Mouse (Mus musculus) lung, embryonic 16.5 days (tissue): ENCODE measurements around the gene Klhdc8a. TPM values are rescaled to one million over a fixed set of nuclear protein-coding genes. Genes with fewer than 3 reads are reported as not detected.

ENCODE experiments used
- ATAC-seq: fragments of 200-750 bp; cut with Nextera tagmentation; 2 replicates; pipeline ENCODE4 v1.8.0; 2017; ENCODE audit warnings: low read depth, mild to moderate bottlenecking, moderate library complexity
- H3K27ac ChIP-seq: fragments of 300-500 bp; sonication (generic); 2 replicates; pipeline ENCODE4 v1.5.1; 2014; ENCODE audit warnings: mild to moderate bottlenecking, control low read depth, low read length
- H3K27me3 ChIP-seq: fragments of 300-500 bp; sonication (generic); 2 replicates; pipeline ENCODE4 v1.6.1; 2014; ENCODE audit warnings: low read depth, low read length, mixed read lengths; ENCODE audit not compliant: control insufficient read depth, insufficient read depth
- H3K36me3 ChIP-seq: fragments of 300-500 bp; sonication (generic); 2 replicates; pipeline ENCODE4 v1.6.1; 2014; ENCODE audit warnings: low read length; ENCODE audit not compliant: control insufficient read depth, insufficient read depth
- H3K4me1 ChIP-seq: fragments of 300-500 bp; sonication (generic); replicated peaks from 2 replicates; pipeline ENCODE4 v1.6.1; 2014; ENCODE audit warnings: low read length, mixed read lengths; ENCODE audit not compliant: control insufficient read depth, insufficient read depth
- H3K4me2 ChIP-seq: fragments of 300-500 bp; sonication (generic); 2 replicates; pipeline ENCODE4 v1.6.1; 2014; ENCODE audit warnings: low read depth, low read length, control low read depth
- H3K4me3 ChIP-seq: fragments of 300-500 bp; sonication (generic); 2 replicates; pipeline ENCODE4 v1.5.1; 2014; ENCODE audit warnings: mild to moderate bottlenecking, low read length, control low read depth
- H3K9ac ChIP-seq: fragments of 300-500 bp; sonication (generic); 2 replicates; pipeline ENCODE4 v1.6.1; 2014; ENCODE audit warnings: low read length, control low read depth
- H3K9me3 ChIP-seq: fragments of 300-500 bp; sonication (generic); 2 replicates; pipeline ENCODE4 v1.6.1; 2016; ENCODE audit warnings: low read length; ENCODE audit not compliant: control insufficient read depth
- WGBS: fragments of 180-500 bp; shearing (Covaris S2); extraction: QIAGEN DNeasy Blood & Tissue Kit; methylation state at CpG from one replicate; pipeline ENCODE4 v1.1.7; 2014; 5-methylcytosine and 5-hydroxymethylcytosine counted together
- polyA plus RNA-seq: library from polyadenylated mRNA; unstranded; fragments of >200 nt; fragmentation: Nextera tagmentation; extraction: Ambion mirVana; gene quantifications from 2 replicates; pipeline ENCODE4 v1.2.1, GENCODE M21; 2015

The Klhdc8a gene
- polyA plus RNA-seq, 1 experiment from 2014 or later = 0.50 TPM

DNA sequence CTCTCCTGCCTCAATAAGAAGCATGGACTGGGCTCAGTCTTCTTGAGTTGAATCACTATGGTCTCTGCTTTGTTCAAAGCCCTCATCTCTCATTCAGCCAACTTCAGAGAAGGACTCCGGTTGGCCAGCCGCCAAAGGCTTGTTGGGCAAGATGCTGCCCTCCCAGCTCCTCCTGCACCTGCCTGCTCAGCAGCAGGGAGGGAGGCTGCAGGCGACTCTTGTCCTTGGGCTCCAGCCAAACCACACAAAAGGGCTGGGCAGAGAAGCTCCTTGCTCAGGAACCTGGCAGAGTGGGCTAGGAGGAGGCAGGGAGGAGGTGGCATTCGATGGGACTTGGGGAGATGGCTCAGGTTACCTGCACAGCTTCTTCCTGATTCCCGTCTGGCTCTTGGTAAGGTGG, 20.8 kb downstream of the Klhdc8a start:
- H3K27ac ChIP-seq = peak overlapping the region; percentile 81
- H3K36me3 ChIP-seq = no peaks in the 10 kb centered on the region
- H3K9ac ChIP-seq = no peak overlapping the region
- peak; percentile 77 for ATAC-seq
- H3K9me3 ChIP-seq = no peaks in the 10 kb centered on the region
- H3K4me3 ChIP-seq = no peak overlapping the region; the same call in 1 of the 2 replicates
- peak overlapping the region; percentile 66 for H3K4me2 ChIP-seq
- H3K4me1 ChIP-seq = peaks cover 38% of the 10 kb centered on the region
- no peaks in the 10 kb centered on the region for H3K27me3 ChIP-seq
- 38% methylated on average over 5 of the region's 5 CpGs for WGBS

DNA sequence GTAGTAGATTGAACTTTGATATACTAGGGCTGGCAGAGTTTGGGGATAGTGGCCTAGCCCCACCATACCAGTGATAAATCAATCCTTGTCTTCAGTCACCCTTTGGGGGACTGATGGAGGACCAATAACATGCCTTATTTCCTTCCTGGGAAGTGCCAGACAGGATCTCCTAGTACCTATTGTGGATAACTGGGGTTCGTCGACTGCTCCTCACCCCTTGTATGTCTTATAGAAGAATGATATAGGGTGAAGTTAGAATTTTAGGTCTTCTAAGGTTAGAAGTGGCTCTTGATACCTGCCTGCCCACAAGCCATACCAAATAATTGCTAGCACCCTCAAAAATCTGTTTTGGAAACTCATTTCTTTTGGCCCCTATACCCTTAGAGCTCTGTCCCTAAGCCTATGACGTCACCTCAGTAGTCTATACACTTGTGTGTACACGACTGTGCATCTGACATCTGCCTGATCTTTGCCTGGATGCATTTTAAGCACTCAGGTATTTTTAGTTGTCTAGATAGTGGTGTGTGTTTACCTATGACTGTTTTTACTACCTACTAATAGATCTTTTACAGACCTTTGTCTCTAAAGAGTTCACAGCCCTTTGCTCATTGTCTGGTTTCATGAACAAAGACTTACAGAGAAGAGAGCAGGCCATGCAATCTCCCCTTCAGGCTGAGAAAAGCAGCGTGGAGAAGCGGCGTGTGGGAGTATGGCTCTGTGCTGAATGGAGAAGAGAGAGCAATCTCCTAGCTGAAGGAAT, 23.6 kb downstream of the Klhdc8a start:
- ATAC-seq = no peak
- H3K27ac ChIP-seq = peak overlapping the region; percentile 65
- no peak overlapping the region for H3K9ac ChIP-seq
- 64% methylated on average over 7 of the region's 7 CpGs for WGBS
- no peak overlapping the region for H3K4me3 ChIP-seq
- no peaks in the 10 kb centered on the region for H3K27me3 ChIP-seq
- no peaks in the 10 kb centered on the region for H3K36me3 ChIP-seq
- peaks cover 36% of the 10 kb centered on the region for H3K4me1 ChIP-seq
- H3K9me3 ChIP-seq = no peaks in the 10 kb centered on the region
- no peak overlapping the region for H3K4me2 ChIP-seq

DNA sequence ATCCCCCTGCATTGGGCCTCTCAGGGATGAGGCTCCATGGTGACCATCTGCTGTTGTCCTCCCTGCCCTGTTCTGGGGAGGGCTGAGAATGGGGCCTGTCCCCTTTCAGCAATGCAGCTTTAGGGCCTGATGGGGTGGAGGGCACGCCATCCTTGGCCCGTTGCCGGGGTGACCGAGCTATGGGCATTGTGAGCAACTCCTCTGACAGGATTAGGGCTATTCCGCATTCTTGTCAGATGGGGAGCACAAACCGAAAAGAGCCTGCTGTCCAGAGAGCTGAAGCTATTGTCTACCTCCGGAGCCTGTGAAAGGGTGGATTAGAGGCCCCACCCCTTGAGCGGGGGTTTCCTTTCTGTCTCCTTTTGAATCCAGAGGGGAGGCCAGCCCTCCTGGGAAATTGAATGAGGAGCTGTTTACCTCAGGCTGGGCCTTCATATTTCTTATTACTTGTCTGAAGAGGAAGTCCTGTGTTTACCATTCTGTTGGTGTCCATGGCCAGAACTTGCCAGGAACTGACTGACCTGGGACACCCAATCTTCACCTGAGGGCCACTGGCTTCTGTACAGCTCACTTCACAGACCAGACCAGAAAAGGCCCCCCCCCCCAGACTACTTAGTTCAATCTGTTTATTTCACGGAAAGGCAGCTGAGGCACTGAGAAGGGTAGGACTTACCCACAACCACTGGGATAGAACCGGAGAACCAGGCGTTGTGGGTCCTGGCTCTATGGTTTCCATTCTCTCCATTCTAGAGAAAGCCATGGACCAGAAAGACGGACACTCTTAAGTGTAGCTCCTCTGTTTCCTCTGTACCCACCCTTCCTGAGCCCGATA, 24.5 kb downstream of the Klhdc8a start:
- H3K4me1 ChIP-seq = peaks cover 34% of the 10 kb centered on the region
- no peaks in the 10 kb centered on the region for H3K9me3 ChIP-seq
- no peak overlapping the region for H3K4me3 ChIP-seq
- H3K9ac ChIP-seq = no peak overlapping the region
- WGBS = 34% methylated on average over 13 of the region's 13 CpGs
- H3K27me3 ChIP-seq = no peaks in the 10 kb centered on the region
- no peak overlapping the region for H3K4me2 ChIP-seq
- peaks cover 3% of the 10 kb centered on the region for H3K36me3 ChIP-seq
- ATAC-seq = peak; percentile 17; the same call in 1 of the 2 replicates
- peak overlapping the region; percentile 65 for H3K27ac ChIP-seq

DNA sequence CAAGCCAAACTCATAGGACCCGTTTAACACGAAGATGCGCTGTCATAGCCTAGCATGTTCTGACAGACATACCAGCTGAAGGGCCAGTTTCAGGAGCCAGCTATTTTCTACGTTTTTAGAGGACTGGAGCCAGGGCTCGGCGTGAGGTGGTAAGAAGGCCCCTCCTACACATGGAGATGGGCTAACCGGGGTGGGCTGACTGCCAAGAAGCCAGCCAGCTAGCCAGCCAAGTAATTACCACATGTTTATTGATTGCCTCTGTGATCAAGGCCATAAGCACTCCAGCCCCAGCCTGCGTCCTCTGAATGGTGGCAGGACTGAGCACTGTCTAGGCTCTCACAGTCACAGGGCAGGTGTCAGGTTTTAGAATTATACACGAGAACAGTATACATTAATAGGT, 28.4 kb downstream of the Klhdc8a start:
- no peaks in the 10 kb centered on the region for H3K27me3 ChIP-seq
- ATAC-seq = no peak
- H3K9me3 ChIP-seq = no peaks in the 10 kb centered on the region
- no peak overlapping the region for H3K27ac ChIP-seq
- H3K4me3 ChIP-seq = no peak overlapping the region
- H3K9ac ChIP-seq = no peak overlapping the region
- peaks cover 17% of the 10 kb centered on the region for H3K36me3 ChIP-seq
- H3K4me2 ChIP-seq = no peak overlapping the region
- WGBS = 43% methylated on average over 9 of the region's 9 CpGs
- H3K4me1 ChIP-seq = peaks cover 17% of the 10 kb centered on the region

DNA sequence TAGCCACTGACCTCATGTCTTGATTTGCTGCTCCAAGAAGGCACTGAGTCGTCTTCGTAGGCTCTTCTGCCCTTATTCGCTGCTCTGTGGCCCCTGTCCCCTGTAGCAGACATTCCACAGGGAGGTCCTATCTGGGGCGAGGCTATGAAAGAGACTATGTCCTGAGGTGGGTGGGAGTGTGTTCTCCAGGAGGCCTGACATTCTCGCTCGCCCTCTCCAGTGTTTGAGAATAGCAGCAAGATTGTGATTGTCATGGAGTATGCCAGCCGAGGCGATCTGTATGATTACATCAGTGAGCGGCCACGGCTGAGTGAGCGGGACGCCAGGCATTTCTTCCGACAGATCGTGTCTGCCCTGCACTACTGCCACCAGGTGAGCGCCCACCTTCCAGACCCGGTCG, 29.1 kb downstream of the Klhdc8a start:
- Histone ChIP-seq H3K4me2 (no peak overlapping the region), H3K9ac (peak overlapping the region; percentile 11; the same call in 1 of the 2 replicates), H3K4me3 (no peak overlapping the region), H3K4me1 (peaks cover 17% of the 10 kb centered on the region), H3K27me3 (no peaks in the 10 kb centered on the region), H3K9me3 (no peaks in the 10 kb centered on the region), H3K36me3 (peaks cover 22% of the 10 kb centered on the region), H3K27ac (no peak overlapping the region)
- no peak for ATAC-seq
- WGBS = 81% methylated on average over 17 of the region's 17 CpGs

DNA sequence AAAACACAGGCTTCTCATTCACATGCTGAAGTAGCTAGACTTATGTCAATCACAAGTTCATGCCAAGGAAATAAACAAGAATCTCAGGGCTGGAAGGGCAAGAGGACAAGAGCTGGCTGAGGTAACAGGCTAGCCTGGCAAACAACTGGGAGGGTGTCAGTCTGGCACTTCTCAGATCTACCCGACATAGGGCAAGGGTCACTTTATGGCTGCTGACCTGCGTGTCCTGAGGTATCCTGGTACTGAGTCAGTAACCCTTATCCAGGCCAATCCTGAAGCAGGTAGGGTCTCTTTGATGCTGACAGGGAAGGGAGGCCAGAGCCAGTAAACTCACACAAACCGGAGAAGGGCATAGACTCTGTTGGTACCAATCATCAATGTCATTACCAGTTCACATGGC, 30.1 kb downstream of the Klhdc8a start:
- H3K4me2 ChIP-seq = no peak overlapping the region
- H3K4me3 ChIP-seq = no peak overlapping the region
- WGBS = 69% methylated on average over 3 of the region's 3 CpGs
- no peak for ATAC-seq
- H3K27ac ChIP-seq = no peak overlapping the region
- no peaks in the 10 kb centered on the region for H3K27me3 ChIP-seq
- peaks cover 20% of the 10 kb centered on the region for H3K4me1 ChIP-seq
- H3K36me3 ChIP-seq = peaks cover 23% of the 10 kb centered on the region
- no peak overlapping the region for H3K9ac ChIP-seq
- no peaks in the 10 kb centered on the region for H3K9me3 ChIP-seq

DNA sequence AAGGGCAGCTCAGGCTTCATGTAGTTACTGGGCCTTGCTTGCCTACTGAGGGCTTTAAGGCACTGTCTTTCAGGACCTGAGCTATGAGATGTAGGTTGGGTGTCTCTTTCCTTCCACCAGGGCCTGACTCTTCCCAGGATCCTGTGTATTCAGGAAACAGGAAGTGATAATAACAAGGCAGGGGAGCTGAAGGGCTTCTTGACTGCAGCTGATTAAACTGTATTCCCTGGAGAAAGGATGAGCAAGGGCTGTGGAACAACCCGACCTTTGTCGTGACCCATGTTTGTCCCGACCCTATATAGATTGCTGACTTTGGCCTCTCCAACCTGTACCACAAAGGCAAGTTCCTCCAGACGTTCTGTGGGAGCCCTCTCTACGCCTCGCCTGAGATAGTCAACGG, 31.2 kb downstream of the Klhdc8a start:
- H3K4me2 ChIP-seq = no peak overlapping the region
- H3K27me3 ChIP-seq = no peaks in the 10 kb centered on the region
- peaks cover 23% of the 10 kb centered on the region for H3K36me3 ChIP-seq
- no peak for ATAC-seq
- no peak overlapping the region for H3K4me3 ChIP-seq
- peaks cover 31% of the 10 kb centered on the region for H3K4me1 ChIP-seq
- WGBS = 73% methylated on average over 7 of the region's 7 CpGs
- no peaks in the 10 kb centered on the region for H3K9me3 ChIP-seq
- H3K9ac ChIP-seq = no peak overlapping the region
- no peak overlapping the region for H3K27ac ChIP-seq

DNA sequence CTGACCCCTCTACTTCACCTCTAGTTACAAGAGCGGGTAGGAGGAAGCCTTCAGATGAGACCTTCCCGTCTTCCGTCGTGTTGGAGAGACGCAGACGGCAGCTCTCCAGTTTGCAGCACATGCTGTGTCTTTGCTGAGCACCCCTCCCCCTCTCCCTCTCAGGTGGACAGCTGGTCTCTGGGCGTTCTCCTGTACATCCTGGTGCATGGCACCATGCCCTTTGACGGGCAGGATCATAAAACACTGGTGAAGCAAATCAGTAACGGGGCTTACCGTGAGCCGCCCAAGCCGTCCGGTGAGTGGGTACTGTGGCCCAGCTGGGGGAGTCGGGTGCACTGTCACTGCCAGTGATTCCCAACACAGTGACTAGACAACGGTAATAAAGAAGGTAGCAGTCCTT, 32.0 kb downstream of the Klhdc8a start:
- H3K9me3 ChIP-seq = no peaks in the 10 kb centered on the region
- H3K4me2 ChIP-seq = no peak overlapping the region
- H3K4me3 ChIP-seq = no peak overlapping the region
- WGBS = 83% methylated on average over 15 of the region's 15 CpGs
- peaks cover 38% of the 10 kb centered on the region for H3K4me1 ChIP-seq
- H3K9ac ChIP-seq = no peak overlapping the region
- no peaks in the 10 kb centered on the region for H3K27me3 ChIP-seq
- H3K27ac ChIP-seq = no peak overlapping the region
- peaks cover 23% of the 10 kb centered on the region for H3K36me3 ChIP-seq
- no peak for ATAC-seq

DNA sequence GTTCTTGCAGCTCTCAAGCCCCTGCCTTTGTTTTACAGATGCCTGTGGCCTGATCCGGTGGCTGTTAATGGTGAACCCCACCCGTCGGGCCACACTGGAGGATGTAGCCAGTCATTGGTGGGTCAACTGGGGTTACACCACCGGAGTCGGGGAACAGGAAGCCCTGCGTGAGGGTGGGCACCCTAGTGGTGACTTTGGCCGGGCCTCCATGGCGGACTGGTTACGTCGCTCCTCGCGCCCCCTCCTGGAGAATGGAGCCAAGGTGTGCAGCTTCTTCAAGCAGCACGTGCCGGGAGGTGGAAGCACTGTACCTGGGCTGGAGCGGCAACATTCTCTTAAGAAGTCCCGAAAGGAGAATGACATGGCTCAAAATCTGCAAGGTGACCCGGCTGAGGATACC, 32.9 kb downstream of the Klhdc8a start:
- Histone ChIP-seq H3K4me2 (no peak overlapping the region), H3K4me3 (no peak overlapping the region), H3K9me3 (no peaks in the 10 kb centered on the region), H3K9ac (no peak overlapping the region), H3K4me1 (peaks cover 43% of the 10 kb centered on the region), H3K27ac (no peak overlapping the region), H3K27me3 (no peaks in the 10 kb centered on the region), H3K36me3 (peaks cover 23% of the 10 kb centered on the region)
- 86% methylated on average over 17 of the region's 17 CpGs for whole genome bisulfite sequencing
- ATAC-seq = no peak
